Mouse (Mus musculus) brown adipose tissue, adult 24 weeks (tissue): Measurements from ENCODE around the gene Ptprm. TPM values are rescaled to one million over a fixed set of nuclear protein-coding genes. Genes with fewer than 3 reads are reported as not detected.

Experiments
- H3K27ac ChIP-seq: fragments of 200-500 bp; replicated peaks from 2 replicates; pipeline ENCODE4 v1.5.1; 2012; ENCODE audit warnings: low read depth, mild to moderate bottlenecking, low read length
- H3K4me1 ChIP-seq: fragments of 200-500 bp; 2 replicates; pipeline ENCODE4 v1.6.1; 2012; ENCODE audit warnings: low read length, mixed read lengths; ENCODE audit not compliant: control insufficient read depth, insufficient read depth, insufficient read length
- H3K4me3 ChIP-seq: fragments of 200-500 bp; 2 replicates; pipeline ENCODE4 v1.5.1; 2012; ENCODE audit warnings: low read depth, mild to moderate bottlenecking, low read length, moderate library complexity; ENCODE audit not compliant: insufficient read depth
- polyA plus RNA-seq: library from polyadenylated mRNA; stranded (reverse); fragments of >200 nt; gene quantifications from 2 replicates; pipeline ENCODE4 v1.2.4, GENCODE M21; 2012; ENCODE audit not compliant: missing spikeins, insufficient read depth, insufficient read length

The Ptprm gene
- polyA plus RNA-seq, 1 experiment: 23.5 TPM

- H3K27ac ChIP-seq: no peak overlapping the region
- H3K4me1 ChIP-seq: peaks cover 14% of the 10 kb centered on the region
- H3K4me3 ChIP-seq: no peak overlapping the region
Measured at GRCm38 (mm10) chr17:67314491-67315205, 39.6 kb downstream of the Ptprm start.

GRCm38 (mm10) chr17:67308421-67308820 lies 45.8 kb downstream of the Ptprm start:
- H3K27ac ChIP-seq: no peak overlapping the region
- no peak overlapping the region for H3K4me3 ChIP-seq
- peaks cover 24% of the 10 kb centered on the region for H3K4me1 ChIP-seq

GRCm38 (mm10) chr17:67306066-67306845 lies 48.0 kb downstream of the Ptprm start:
- no peak overlapping the region for H3K4me3 ChIP-seq
- H3K27ac ChIP-seq: no peak overlapping the region
- peaks cover 29% of the 10 kb centered on the region for H3K4me1 ChIP-seq

- 0 out of 2 replicates have a peak overlapping the region, but pooled peaks have one; percentile 17 for H3K27ac ChIP-seq
- H3K4me3 ChIP-seq: no peak overlapping the region
- H3K4me1 ChIP-seq: peaks cover 27% of the 10 kb centered on the region
Measured at GRCm38 (mm10) chr17:67304831-67305230, 49.4 kb downstream of the Ptprm start.

DNA sequence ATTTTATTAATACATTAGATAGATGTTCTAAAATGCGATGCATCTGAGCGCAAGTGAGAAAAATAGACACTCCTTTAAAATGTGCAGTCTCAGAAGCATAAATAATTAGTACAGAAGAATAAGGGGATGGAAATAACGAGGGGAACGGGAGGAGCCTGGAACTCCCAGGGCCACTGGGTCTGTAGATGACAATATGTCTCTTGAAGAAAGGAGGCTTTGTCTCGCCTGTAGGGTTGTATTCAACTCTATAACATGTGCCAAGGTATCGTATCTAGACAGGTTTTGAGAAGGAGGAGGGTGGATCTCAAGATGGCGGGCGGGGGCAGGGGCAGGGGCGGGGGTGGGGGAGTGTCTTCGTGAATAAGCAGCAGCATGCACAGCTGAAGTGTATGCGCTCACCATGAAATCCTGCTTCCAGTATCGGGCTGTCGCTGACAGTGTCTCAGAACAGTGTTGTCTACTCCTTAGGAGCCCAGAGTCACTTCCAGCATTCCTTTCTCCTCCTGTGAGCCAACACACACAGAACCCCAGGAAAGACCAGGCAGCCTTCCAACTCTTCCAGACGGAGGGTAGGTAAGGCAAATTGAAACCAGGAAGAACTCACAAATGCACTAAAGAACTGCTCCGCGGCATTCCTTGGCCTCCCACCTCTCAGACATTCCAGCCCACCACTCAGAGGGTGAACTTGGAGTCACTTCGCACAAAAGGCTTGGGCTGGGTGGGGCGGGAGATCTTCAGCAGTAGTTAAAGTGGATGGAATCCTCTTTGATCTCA lies 50.7 kb downstream of the Ptprm start:
- H3K4me3 ChIP-seq: no peak overlapping the region
- no peak overlapping the region for H3K27ac ChIP-seq
- peaks cover 27% of the 10 kb centered on the region for H3K4me1 ChIP-seq

DNA sequence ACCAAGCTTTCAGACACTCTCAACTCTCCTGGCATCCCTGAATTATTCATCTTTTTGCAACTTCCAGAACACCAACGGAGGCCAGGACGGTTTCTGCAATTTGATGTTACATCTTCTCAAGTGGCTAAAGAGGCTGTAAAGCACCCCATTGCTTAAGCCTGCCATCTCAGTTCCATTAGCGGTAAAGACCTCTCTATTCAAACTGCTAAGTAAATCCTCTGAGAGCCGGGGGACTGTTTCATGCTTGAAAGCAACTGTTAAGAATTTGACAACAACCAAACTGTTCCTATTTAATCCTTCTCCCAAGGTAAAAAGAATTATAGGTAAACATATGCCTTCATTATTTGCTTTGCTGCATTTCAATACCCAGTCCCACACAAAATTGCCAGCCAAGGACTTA lies 51.7 kb downstream of the Ptprm start:
- Histone ChIP-seq H3K27ac (no peak overlapping the region), H3K4me3 (no peak overlapping the region), H3K4me1 (peaks cover 32% of the 10 kb centered on the region)

- Histone ChIP-seq H3K27ac (no peak overlapping the region), H3K4me3 (no peak overlapping the region), H3K4me1 (peaks cover 35% of the 10 kb centered on the region)
Measured at GRCm38 (mm10) chr17:67302074-67302473, 52.2 kb downstream of the Ptprm start.

- Histone ChIP-seq H3K4me3 (no peak overlapping the region), H3K4me1 (peaks cover 38% of the 10 kb centered on the region), H3K27ac (no peak overlapping the region)
Measured at GRCm38 (mm10) chr17:67301367-67301766, 52.9 kb downstream of the Ptprm start.

- Histone ChIP-seq H3K4me1 (peaks cover 27% of the 10 kb centered on the region), H3K4me3 (no peak overlapping the region), H3K27ac (no peak overlapping the region)
Measured at GRCm38 (mm10) chr17:67298269-67298798, 55.9 kb downstream of the Ptprm start.

- Histone ChIP-seq H3K4me1 (peaks cover 21% of the 10 kb centered on the region), H3K27ac (peak overlapping the region; percentile 67), H3K4me3 (no peak overlapping the region)
Measured at GRCm38 (mm10) chr17:67296604-67297595, 57.4 kb downstream of the Ptprm start.

DNA sequence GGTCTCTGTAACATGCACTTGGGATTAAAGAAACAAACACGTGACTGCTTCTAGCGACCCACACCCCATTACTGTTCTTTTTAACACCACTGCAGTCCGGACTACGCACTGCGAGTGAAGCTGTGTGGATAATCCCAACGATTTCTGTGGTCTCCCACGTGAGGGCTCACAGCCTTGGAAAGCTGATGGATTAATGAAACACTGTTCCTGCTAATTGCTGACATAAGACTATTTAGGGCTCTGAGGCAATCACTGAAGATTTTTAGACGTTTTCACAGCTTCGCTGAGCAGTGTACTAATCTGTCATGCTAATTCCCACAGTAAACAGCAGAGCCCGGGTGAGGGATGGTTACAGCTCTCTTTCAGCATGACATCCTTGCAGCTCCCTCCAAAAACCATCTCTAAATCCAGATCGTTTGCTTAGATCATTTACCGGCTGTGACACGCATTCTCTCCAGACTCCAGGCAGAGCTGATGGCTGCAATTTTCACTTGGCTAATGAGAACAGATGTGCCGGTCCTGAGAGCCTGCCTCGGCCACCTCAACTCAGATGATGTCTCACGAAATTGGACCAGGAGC lies 63.5 kb downstream of the Ptprm start:
- no peak overlapping the region for H3K27ac ChIP-seq
- peaks cover 21% of the 10 kb centered on the region for H3K4me1 ChIP-seq
- H3K4me3 ChIP-seq: no peak overlapping the region

DNA sequence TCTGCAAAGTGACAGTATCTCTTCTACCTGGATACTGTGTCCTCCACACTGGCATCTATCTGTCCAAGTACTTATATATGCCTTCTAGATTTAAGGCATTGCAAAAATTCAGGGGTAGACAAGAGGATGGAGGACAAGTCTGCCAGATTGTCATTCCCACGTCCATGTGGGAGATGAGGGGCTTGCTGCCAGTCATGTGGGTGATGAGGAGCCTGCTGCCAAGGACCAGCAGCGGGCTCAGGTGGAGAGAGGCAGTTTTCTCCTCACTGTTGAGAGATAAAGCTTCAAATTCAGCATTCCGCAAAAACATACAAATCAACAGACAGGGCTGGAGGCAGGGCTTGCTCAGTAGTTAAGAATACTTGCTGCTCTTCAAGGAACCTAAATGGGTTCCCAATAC lies 66.8 kb downstream of the Ptprm start:
- no peak overlapping the region for H3K4me3 ChIP-seq
- no peak overlapping the region for H3K27ac ChIP-seq
- peaks cover 14% of the 10 kb centered on the region for H3K4me1 ChIP-seq

DNA sequence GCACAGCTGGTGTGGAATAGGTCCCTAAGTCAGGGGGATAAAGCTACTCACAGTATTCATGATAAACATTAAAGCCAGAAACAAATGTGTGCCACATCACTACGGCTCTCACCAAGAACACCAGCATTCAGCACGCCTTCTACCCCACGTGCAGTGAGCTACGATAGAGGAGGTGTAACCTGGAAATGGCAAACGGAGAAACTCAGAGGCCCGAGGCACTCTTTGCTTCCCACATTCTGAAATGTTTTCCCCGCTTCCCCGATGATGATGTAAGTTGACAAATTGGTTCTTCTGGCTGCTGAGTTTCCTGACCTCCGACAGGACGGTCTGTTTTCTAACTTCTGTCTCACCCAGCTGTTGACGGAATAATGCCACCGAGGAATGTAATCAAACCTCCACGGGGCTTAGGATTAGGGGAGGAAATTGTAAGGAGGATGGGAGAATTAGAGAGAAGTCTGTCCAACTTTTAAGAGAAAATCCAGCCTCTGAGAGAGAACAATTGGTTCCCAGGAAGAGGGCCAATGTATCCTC lies 72.6 kb downstream of the Ptprm start:
- peaks cover 14% of the 10 kb centered on the region for H3K4me1 ChIP-seq
- peak overlapping the region; percentile 17; the same call in 1 of the 2 replicates for H3K27ac ChIP-seq
- no peak overlapping the region for H3K4me3 ChIP-seq
